Mouse (Mus musculus) MEL (cell line): Measurements from ENCODE around the gene Cckar. TPM values are rescaled to one million over a fixed set of nuclear protein-coding genes. Genes with fewer than 3 reads are reported as not detected.

ENCODE experiments used
- DNase-seq: peaks from one replicate; pipeline ENCODE4 v3.0.0; 2011; ENCODE audit warnings: low read depth, low spot score
- H3K27ac ChIP-seq: 2 replicates; pipeline ENCODE4 v1.5.1; 2012; ENCODE audit warnings: low read depth, mild to moderate bottlenecking, control low read depth, low read length, moderate library complexity; ENCODE audit not compliant: control insufficient read depth
- H3K27me3 ChIP-seq, 2 experiments: fragments of 150-350 bp in 1 of 2; sonication (generic) in 1 of 2; 2 replicates each; pipeline ENCODE4 v1.6.1; 2012; ENCODE audit warnings: low read length in 2 of 2, mild to moderate bottlenecking in 2 of 2, improper control_type of control experiment in 1 of 2, moderate library complexity in 1 of 2; ENCODE audit not compliant: insufficient read depth in 2 of 2, control insufficient read depth in 1 of 2
- H3K36me3 ChIP-seq, 2 experiments: 2 replicates each; pipeline ENCODE4 v1.6.1; 2012 to 2014; ENCODE audit warnings: low read length in 2 of 2, improper control_type of control experiment in 1 of 2, inconsistent platforms in 1 of 2, mild to moderate bottlenecking in 1 of 2; ENCODE audit not compliant: insufficient read depth in 2 of 2, control insufficient read depth in 1 of 2
- H3K4me1 ChIP-seq, 2 experiments: fragments of 150-350 bp in 1 of 2; sonication (generic) in 1 of 2; 2 replicates each; pipeline ENCODE4 v1.6.1; 2012; ENCODE audit warnings: low read length in 2 of 2, improper control_type of control experiment in 1 of 2, mild to moderate bottlenecking in 1 of 2; ENCODE audit not compliant: insufficient read depth in 2 of 2, control insufficient read depth in 1 of 2
- H3K4me3 ChIP-seq, 2 experiments: fragments of 150-350 bp in 1 of 2; sonication (generic) in 1 of 2; 2 replicates each; pipeline ENCODE4 v1.5.1; 2012; ENCODE audit warnings: low read depth in 2 of 2, low read length in 2 of 2, mild to moderate bottlenecking in 2 of 2, moderate library complexity in 2 of 2, control low read depth in 1 of 2, improper control_type of control experiment in 1 of 2; ENCODE audit not compliant: control insufficient read depth in 1 of 2, insufficient read depth in 1 of 2
- H3K79me2 ChIP-seq: 2 replicates; pipeline ENCODE4 v1.6.1; 2012; ENCODE audit warnings: mild to moderate bottlenecking, low read length, moderate library complexity; ENCODE audit not compliant: control insufficient read depth, poor library complexity, insufficient read depth
- H3K9ac ChIP-seq: 2 replicates; pipeline ENCODE4 v1.6.1; 2012; ENCODE audit warnings: low read depth, mild to moderate bottlenecking, control low read depth, low read length, moderate library complexity; ENCODE audit not compliant: control insufficient read depth, poor library complexity, severe bottlenecking
- H3K9me3 ChIP-seq: fragments of 150-350 bp; sonication (generic); replicated peaks from 2 replicates; pipeline ENCODE4 v1.6.1; 2012; ENCODE audit warnings: mild to moderate bottlenecking, low read length, improper control_type of control experiment, moderate library complexity; ENCODE audit not compliant: insufficient read depth
- CHD2 ChIP-seq: IDR thresholded peaks from 2 replicates; pipeline ENCODE4 v1.6.1; 2011; ENCODE audit warnings: low read length, improper control_type of control experiment
- E2F4 ChIP-seq: IDR thresholded peaks from 2 replicates; pipeline ENCODE4 v1.6.1; 2011; ENCODE audit warnings: low read depth, low read length, improper control_type of control experiment, borderline replicate concordance
- ELF1 ChIP-seq: IDR thresholded peaks from 2 replicates; pipeline ENCODE4 v1.6.1; 2014; ENCODE audit warnings: low read depth, mild to moderate bottlenecking, inconsistent platforms, low read length, improper control_type of control experiment, moderate library complexity
- ETS1 ChIP-seq: IDR thresholded peaks from 2 replicates; pipeline ENCODE4 v1.6.1; 2012; ENCODE audit warnings: low read depth, mild to moderate bottlenecking, inconsistent platforms, low read length, improper control_type of control experiment, moderate library complexity
- GABPA ChIP-seq: IDR thresholded peaks from 2 replicates; pipeline ENCODE4 v1.6.1; 2012; ENCODE audit warnings: low read depth, mild to moderate bottlenecking, inconsistent platforms, low read length, improper control_type of control experiment, moderate library complexity
- HCFC1 ChIP-seq: IDR thresholded peaks from 2 replicates; pipeline ENCODE4 v1.6.1; 2012; ENCODE audit warnings: low read depth, mild to moderate bottlenecking, inconsistent platforms, low read length, improper control_type of control experiment, moderate library complexity
- JUND ChIP-seq: IDR thresholded peaks from 2 replicates; pipeline ENCODE4 v1.6.1; 2011; ENCODE audit warnings: low read depth, mild to moderate bottlenecking, improper control_type of control experiment, low read length
- MAFK ChIP-seq: IDR thresholded peaks from 2 replicates; pipeline ENCODE4 v1.6.1; 2011; ENCODE audit warnings: low read depth, mild to moderate bottlenecking, low read length, improper control_type of control experiment, borderline replicate concordance
- MAZ ChIP-seq: IDR thresholded peaks from 2 replicates; pipeline ENCODE4 v1.6.1; 2012; ENCODE audit warnings: low read depth, mild to moderate bottlenecking, inconsistent platforms, low read length, improper control_type of control experiment
- MYB ChIP-seq: IDR thresholded peaks from 2 replicates; pipeline ENCODE4 v1.6.1; 2011; ENCODE audit warnings: mild to moderate bottlenecking, low read depth, low read length, improper control_type of control experiment
- POLR2AphosphoS2 ChIP-seq: IDR thresholded peaks from 2 replicates; pipeline ENCODE4 v1.6.1; 2011; ENCODE audit warnings: low read length, improper control_type of control experiment
- RAD21 ChIP-seq: IDR thresholded peaks from 2 replicates; pipeline ENCODE4 v1.6.1; 2011; ENCODE audit warnings: mild to moderate bottlenecking, low read depth, low read length, improper control_type of control experiment
- RCOR1 ChIP-seq: IDR thresholded peaks from 2 replicates; pipeline ENCODE4 v1.6.1; 2012; ENCODE audit warnings: low read depth, mild to moderate bottlenecking, inconsistent platforms, low read length, improper control_type of control experiment
- SMC3 ChIP-seq: IDR thresholded peaks from 2 replicates; pipeline ENCODE4 v1.6.1; 2011; ENCODE audit warnings: low read depth, low read length, improper control_type of control experiment
- TCF12 ChIP-seq: IDR thresholded peaks from 2 replicates; pipeline ENCODE4 v1.6.1; 2014; ENCODE audit warnings: low read depth, mild to moderate bottlenecking, inconsistent platforms, low read length, improper control_type of control experiment, moderate library complexity
- USF2 ChIP-seq, 2 experiments: IDR thresholded peaks; 2 replicates each; pipeline ENCODE4 v1.6.1; 2011 to 2012; ENCODE audit warnings: improper control_type of control experiment in 2 of 2, low read length in 2 of 2, borderline replicate concordance in 1 of 2, inconsistent platforms in 1 of 2, low read depth in 1 of 2, mild to moderate bottlenecking in 1 of 2; ENCODE audit not compliant: insufficient read depth in 1 of 2
- ZC3H11A ChIP-seq: IDR thresholded peaks from 2 replicates; pipeline ENCODE4 v1.6.1; 2012; ENCODE audit warnings: low read depth, mild to moderate bottlenecking, inconsistent platforms, low read length, improper control_type of control experiment
- ZKSCAN1 ChIP-seq: IDR thresholded peaks from 2 replicates; pipeline ENCODE4 v1.6.1; 2012; ENCODE audit warnings: low read depth, mild to moderate bottlenecking, inconsistent platforms, low read length, improper control_type of control experiment, moderate library complexity
- ZMIZ1 ChIP-seq: IDR thresholded peaks from 2 replicates; pipeline ENCODE4 v1.6.1; 2012; ENCODE audit warnings: low read depth, mild to moderate bottlenecking, inconsistent platforms, low read length, improper control_type of control experiment, moderate library complexity
- polyA plus RNA-seq, 2 experiments: library from polyadenylated mRNA; stranded (reverse) in 1 of 2; unstranded in 1 of 2; fragments of >175 nt in 1 of 2; fragments of >200 nt in 1 of 2; gene quantifications; 2 replicates each; pipeline versions ENCODE4 v1.2.1 to v1.2.4; 2012; ENCODE audit warnings: low replicate concordance in 2 of 2, low read depth in 1 of 2; ENCODE audit not compliant: insufficient read length in 2 of 2, insufficient read depth in 1 of 2, missing spikeins in 1 of 2
- total RNA-seq: library from RNA; depleted of rRNA; stranded (reverse); fragments of 300-350 nt; gene quantifications from 2 replicates; pipeline ENCODE4 v1.2.3, GENCODE M21; 2012

The Cckar gene
- total and polyA plus RNA-seq, 3 experiments, result not detected

DNA sequence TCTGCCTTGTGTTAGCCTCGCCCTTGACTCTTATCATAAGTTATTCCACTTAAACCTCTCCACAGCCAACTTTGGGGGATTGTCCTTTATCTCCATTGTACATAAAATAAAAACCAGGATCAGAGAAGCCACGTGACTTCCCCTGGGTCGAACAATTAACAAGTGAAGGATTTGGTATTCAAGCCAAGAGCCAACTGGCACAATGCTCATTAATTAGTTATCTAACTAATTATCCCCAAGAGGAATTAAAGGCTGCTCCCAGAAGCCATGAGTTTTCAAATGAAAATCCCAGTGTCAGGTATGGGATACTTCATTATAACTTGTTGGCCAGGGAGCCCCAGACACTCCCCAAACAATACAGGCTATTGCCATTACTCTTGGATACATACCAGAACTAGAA, 23.6 kb downstream of the Cckar start:
- H3K27me3 ChIP-seq, result no peaks in the 10 kb centered on the region
- no peak for DNase-seq
- H3K9me3 ChIP-seq, result no peaks in the 10 kb centered on the region
- H3K4me1 ChIP-seq, result no peaks in the 10 kb centered on the region
- no peak overlapping the region for H3K9ac ChIP-seq
- H3K4me3 ChIP-seq, result no peak overlapping the region
- no peaks in the 10 kb centered on the region for H3K36me3 ChIP-seq
- no peaks in the 10 kb centered on the region for H3K79me2 ChIP-seq
- H3K27ac ChIP-seq, result no peak overlapping the region
- no peak for TF ChIP-seq GABPA
- no peak for TF ChIP-seq RCOR1
- no peak for TF ChIP-seq USF2 (IDR thresholded peaks at IDR 0.05; ENCODE audit: borderline replicate concordance in 1 of 2, insufficient read depth in 1 of 2, low read depth in 1 of 2, low read length in 2 of 2)
- TF ChIP-seq ZC3H11A, result no peak
- TF ChIP-seq HCFC1, result no peak
- no peak for TF ChIP-seq ZKSCAN1
- no peak for TF ChIP-seq ETS1
- no peak for TF ChIP-seq E2F4
- no peak for TF ChIP-seq SMC3
- TF ChIP-seq MAFK, result no peak

DNA sequence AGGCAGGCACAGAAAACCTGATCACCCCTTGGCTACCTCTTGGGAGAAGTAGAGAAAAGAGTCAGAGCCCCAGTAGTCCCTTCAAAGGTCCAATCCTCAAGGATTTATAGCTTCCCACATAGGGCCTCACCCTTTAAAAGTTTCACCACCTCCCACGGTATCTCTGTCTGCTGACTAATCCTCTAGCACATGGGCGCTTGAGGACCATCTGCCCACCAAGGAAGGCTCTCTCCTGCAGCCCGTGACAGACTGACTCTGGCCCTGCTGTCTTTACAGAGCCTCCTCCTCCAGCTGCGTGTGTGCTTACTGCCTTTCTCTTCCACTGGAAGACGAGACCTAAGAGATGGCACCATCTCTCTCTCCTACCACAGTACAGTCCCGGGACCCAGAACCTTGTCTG, 27.9 kb downstream of the Cckar start:
- H3K27ac ChIP-seq, result no peak overlapping the region
- H3K4me1 ChIP-seq, result no peaks in the 10 kb centered on the region
- no peaks in the 10 kb centered on the region for H3K27me3 ChIP-seq
- no peaks in the 10 kb centered on the region for H3K9me3 ChIP-seq
- no peaks in the 10 kb centered on the region for H3K36me3 ChIP-seq
- no peak overlapping the region for H3K9ac ChIP-seq
- DNase-seq, result no peak
- no peak overlapping the region for H3K4me3 ChIP-seq
- TF ChIP-seq ELF1 (no peak), ZMIZ1 (no peak), POLR2AphosphoS2 (no peak), JUND (no peak), MAZ (no peak), SMC3 (no peak), TCF12 (no peak), MYB (no peak), MAFK (no peak), CHD2 (no peak), RAD21 (no peak)
- H3K79me2 ChIP-seq, result no peaks in the 10 kb centered on the region
